Mouse (Mus musculus) CH12.LX (cell line): ENCODE data around the gene Rpl31. TPM values are rescaled to one million over a fixed set of nuclear protein-coding genes. Genes with fewer than 3 reads are reported as not detected.

ENCODE experiments used
- DNase-seq: peaks from one replicate; pipeline ENCODE4 v3.0.0-alpha.2; 2013; ENCODE audit errors: extremely low read depth
- H3K27ac ChIP-seq: 2 replicates; pipeline ENCODE4 v1.5.1; 2012; ENCODE audit warnings: low read depth, mild to moderate bottlenecking, control low read depth, moderate library complexity; ENCODE audit not compliant: insufficient read depth
- H3K27me3 ChIP-seq: replicated peaks from 2 replicates; pipeline ENCODE3; 2012; ENCODE audit warnings: inconsistent platforms
- H3K36me3 ChIP-seq, 2 experiments: replicated peaks in 1 of 2; 2 replicates each; pipeline versions ENCODE3 to v1.6.1; 2012; ENCODE audit warnings: inconsistent platforms in 1 of 2, low read length in 1 of 2, mild to moderate bottlenecking in 1 of 2, mixed read lengths in 1 of 2, moderate library complexity in 1 of 2; ENCODE audit not compliant: control insufficient read depth in 1 of 2, insufficient read depth in 1 of 2
- H3K4me1 ChIP-seq, 2 experiments: 2 replicates each; pipeline ENCODE4 v1.6.1; 2012; ENCODE audit warnings: inconsistent platforms in 1 of 2, moderate library complexity in 1 of 2; ENCODE audit not compliant: insufficient read depth in 2 of 2, control insufficient read depth in 1 of 2
- H3K4me2 ChIP-seq: 2 replicates; pipeline ENCODE4 v1.6.1; 2012; ENCODE audit warnings: low read depth, mild to moderate bottlenecking, control low read depth; ENCODE audit not compliant: poor library complexity, insufficient read depth, severe bottlenecking
- H3K4me3 ChIP-seq, 3 experiments: fragments of 150-350 bp in 1 of 3; sonication (generic) in 1 of 3; replicated peaks in 1 of 3; 2 replicates each; pipeline versions ENCODE3 to v1.5.1; 2011 to 2012; ENCODE audit warnings: low read depth in 2 of 3, low read length in 2 of 3, mild to moderate bottlenecking in 2 of 3, moderate library complexity in 2 of 3, control low read depth in 1 of 3, improper control_type of control experiment in 1 of 3, inconsistent platforms in 1 of 3, mixed read lengths in 1 of 3; ENCODE audit not compliant: poor library complexity in 1 of 3
- H3K79me2 ChIP-seq: replicated peaks from 2 replicates; pipeline ENCODE4 v1.6.1; 2012; ENCODE audit warnings: mild to moderate bottlenecking, moderate library complexity; ENCODE audit not compliant: control insufficient read depth, poor library complexity, insufficient read depth, severe bottlenecking; ENCODE audit errors: extremely low read depth
- H3K9ac ChIP-seq: 2 replicates; pipeline ENCODE4 v1.6.1; 2012; ENCODE audit warnings: low read depth, mild to moderate bottlenecking, control low read depth, moderate library complexity; ENCODE audit not compliant: insufficient read depth
- H3K9me3 ChIP-seq: replicated peaks from 2 replicates; pipeline ENCODE3; 2012; ENCODE audit warnings: low read length, inconsistent platforms, mixed read lengths
- BHLHE40 ChIP-seq: IDR thresholded peaks from 2 replicates; pipeline ENCODE4 v1.6.1; 2011; ENCODE audit warnings: mild to moderate bottlenecking, low read depth, low read length, improper control_type of control experiment
- CTCF ChIP-seq, 2 experiments: IDR thresholded peaks in 1 of 2; conservative IDR thresholded peaks in 1 of 2; 2 replicates each; pipeline ENCODE4 v1.5.1; 2011 to 2012; ENCODE audit warnings: low read depth in 2 of 2, low read length in 2 of 2, improper control_type of control experiment in 1 of 2, inconsistent platforms in 1 of 2, mild to moderate bottlenecking in 1 of 2, moderate library complexity in 1 of 2
- ETS1 ChIP-seq: conservative IDR thresholded peaks from 2 replicates; pipeline ENCODE4 v1.6.1; 2012; ENCODE audit warnings: low read depth, mild to moderate bottlenecking, inconsistent platforms, low read length, improper control_type of control experiment, moderate library complexity
- JUN ChIP-seq: IDR thresholded peaks from 2 replicates; pipeline ENCODE4 v1.6.1; 2011; ENCODE audit warnings: low read depth, mild to moderate bottlenecking, low read length, improper control_type of control experiment, moderate library complexity; ENCODE audit not compliant: insufficient read depth
- KAT2A ChIP-seq: IDR thresholded peaks from 2 replicates; pipeline ENCODE4 v1.6.1; 2012; ENCODE audit warnings: low read length, improper control_type of control experiment, inconsistent platforms; ENCODE audit not compliant: insufficient replicate concordance
- MAFK ChIP-seq: IDR thresholded peaks from 2 replicates; pipeline ENCODE4 v1.6.1; 2011; ENCODE audit warnings: low read length, improper control_type of control experiment; ENCODE audit not compliant: insufficient replicate concordance
- MAX ChIP-seq: IDR thresholded peaks from 2 replicates; pipeline ENCODE4 v1.6.1; 2011; ENCODE audit warnings: low read length, improper control_type of control experiment
- MAZ ChIP-seq: IDR thresholded peaks from 2 replicates; pipeline ENCODE4 v1.6.1; 2012; ENCODE audit warnings: low read depth, mild to moderate bottlenecking, inconsistent platforms, low read length, improper control_type of control experiment, moderate library complexity
- MYC ChIP-seq: IDR thresholded peaks from 2 replicates; pipeline ENCODE4 v1.6.1; 2011; ENCODE audit warnings: low read depth, mild to moderate bottlenecking, improper control_type of control experiment, low read length
- NRF1 ChIP-seq: IDR thresholded peaks from 2 replicates; pipeline ENCODE4 v1.6.1; 2014; ENCODE audit warnings: low read depth, mild to moderate bottlenecking, inconsistent platforms, low read length, improper control_type of control experiment, moderate library complexity
- POLR2A ChIP-seq: IDR thresholded peaks from 2 replicates; pipeline ENCODE4 v1.6.1; 2011; ENCODE audit warnings: low read depth, mild to moderate bottlenecking, improper control_type of control experiment, low read length
- POLR2AphosphoS2 ChIP-seq: IDR thresholded peaks from 2 replicates; pipeline ENCODE4 v1.6.1; 2011; ENCODE audit warnings: low read depth, low read length, improper control_type of control experiment
- RAD21 ChIP-seq: IDR thresholded peaks from 2 replicates; pipeline ENCODE4 v1.6.1; 2011; ENCODE audit warnings: low read depth, mild to moderate bottlenecking, low read length, improper control_type of control experiment, moderate library complexity
- SIN3A ChIP-seq: IDR thresholded peaks from 2 replicates; pipeline ENCODE4 v1.6.1; 2012; ENCODE audit warnings: low read length, improper control_type of control experiment, inconsistent platforms
- SMC3 ChIP-seq: IDR thresholded peaks from 2 replicates; pipeline ENCODE4 v1.6.1; 2011; ENCODE audit warnings: low read depth, low read length, improper control_type of control experiment
- UBTF ChIP-seq: IDR thresholded peaks from 2 replicates; pipeline ENCODE4 v1.6.1; 2012; ENCODE audit warnings: low read depth, mild to moderate bottlenecking, inconsistent platforms, low read length, improper control_type of control experiment, moderate library complexity
- ZC3H11A ChIP-seq: IDR thresholded peaks from 2 replicates; pipeline ENCODE4 v1.6.1; 2012; ENCODE audit warnings: low read depth, mild to moderate bottlenecking, inconsistent platforms, low read length, improper control_type of control experiment
- ZKSCAN1 ChIP-seq: IDR thresholded peaks from 2 replicates; pipeline ENCODE4 v1.6.1; 2012; ENCODE audit warnings: low read depth, inconsistent platforms, low read length, improper control_type of control experiment, borderline replicate concordance
- dilution Hi-C: fragments of 300-500 bp; cut with MboI; formaldehyde crosslinking; loops from 2 replicates; pipeline ENCODE4 v1.14.3; 2020; ENCODE audit warnings: low sequenced_read_pairs; ENCODE audit not compliant: extremely low pct_unique_long_range_greater_than_20kb, extremely low pct_ligation_motif_present
- in situ Hi-C: fragments of 300-500 bp; cut with MboI; formaldehyde crosslinking; loops from 3 replicates; pipeline ENCODE4 v1.14.3; 2019; ENCODE audit warnings: low sequenced_read_pairs, low pct_ligation_motif_present, low pct_unique_long_range_greater_than_20kb, mixed read lengths
- polyA plus RNA-seq: library from polyadenylated mRNA; unstranded; fragments of >175 nt; gene quantifications from 2 replicates; pipeline ENCODE4 v1.2.1, GENCODE M21; 2012; ENCODE audit warnings: low read depth; ENCODE audit not compliant: insufficient read length
- total RNA-seq, 2 experiments: library from RNA; depleted of rRNA; stranded (reverse); fragments of 300-350 nt in 1 of 2; fragments of >200 nt in 1 of 2; gene quantifications; 2 replicates each; pipeline ENCODE4 v1.2.3; 2012 to 2014

The Rpl31 gene
- total and polyA plus RNA-seq, 3 experiments: 949 to 1,766 (median 1,044) TPM

GRCm38 (mm10) chr1:39340647-39341046 lies 27.0 kb upstream of the Rpl31 start:
- dilution Hi-C loops: no loop called here
- TF ChIP-seq RAD21 (peak; percentile 80), NRF1 (no peak), POLR2A (no peak), UBTF (no peak), CTCF (conservative IDR thresholded peaks at IDR 0.05 in 1 of 2, IDR thresholded peaks at IDR 0.05 in 1 of 2; ENCODE audit: low read depth in 2 of 2, low read length in 2 of 2) (peak in 1 of 2 experiments; percentile 80; a peak in 2 of 4 replicates), JUN (no peak), MYC (peak; percentile 68; the same call in 1 of the 2 replicates), BHLHE40 (peak; percentile 87), ZC3H11A (peak; percentile 32; the same call in 1 of the 2 replicates), SMC3 (peak; percentile 85), MAX (peak; percentile 84), SIN3A (no peak)
- TF ChIP-seq, all 38 proteins: peak for 7
- peaks cover 0 to 10% of the 10 kb centered on the region in 2 experiments; a peak in 2 of 4 replicates for H3K4me1 ChIP-seq
- in situ Hi-C loops: loop anchor here (10.0 kb wide), 1 partner anchor 336 kb away; no protein-coding TSS in a partner anchor
- H3K36me3 ChIP-seq: no peaks in the 10 kb centered on the region
- no peak overlapping the region for H3K4me3 ChIP-seq
- H3K4me2 ChIP-seq: no peak overlapping the region
- no peak overlapping the region for H3K27ac ChIP-seq
- H3K79me2 ChIP-seq: no peaks in the 10 kb centered on the region; the same call in 1 of the 2 replicates
- no peak overlapping the region for H3K9ac ChIP-seq
- peak; percentile 64 for DNase-seq
- no peaks in the 10 kb centered on the region for H3K27me3 ChIP-seq
- no peaks in the 10 kb centered on the region for H3K9me3 ChIP-seq

GRCm38 (mm10) chr1:39341807-39342206 lies 25.8 kb upstream of the Rpl31 start:
- no peak for DNase-seq
- no peak overlapping the region for H3K4me2 ChIP-seq
- H3K36me3 ChIP-seq: no peaks in the 10 kb centered on the region
- no peak overlapping the region for H3K4me3 ChIP-seq
- dilution Hi-C loops: no loop called here
- no peak overlapping the region for H3K9ac ChIP-seq
- TF ChIP-seq KAT2A (no peak), MAZ (no peak), ZKSCAN1 (no peak), ETS1 (no peak), RAD21 (no peak), BHLHE40 (no peak), SMC3 (no peak), MAFK (no peak), POLR2AphosphoS2 (no peak), UBTF (no peak)
- no peaks in the 10 kb centered on the region for H3K9me3 ChIP-seq
- no peaks in the 10 kb centered on the region; the same call in 1 of the 2 replicates for H3K79me2 ChIP-seq
- H3K27ac ChIP-seq: no peak overlapping the region
- in situ Hi-C loops: loop anchor here (10.0 kb wide), 1 partner anchor 337 kb away; no protein-coding TSS in a partner anchor
- H3K27me3 ChIP-seq: no peaks in the 10 kb centered on the region
- H3K4me1 ChIP-seq: peaks cover 0 to 10% of the 10 kb centered on the region in 2 experiments; a peak in 2 of 4 replicates
